Mouse (Mus musculus) adrenal gland, adult 18-20 months (tissue): ENCODE measurements at regions not wholly inside any gene's neighbourhood (a gene's known extent, or its start where the extent isn't known, plus 50 kb on each side); places are given as distances from the start of the nearest gene placed in this dataset.

Experiments
- DNase-seq, 2 experiments: peaks; one replicate each; pipeline ENCODE4 v3.0.0; 2021 to 2022; ENCODE audit warnings: low spot score in 2 of 2

GRCm38 (mm10) chr13:68372631-68373030 lies 209.3 kb downstream of the Mtrr start:
- peak in 1 of 2 experiments; percentile 26 for DNase-seq
